Mouse (Mus musculus) bone marrow, adult 2 months (tissue): ENCODE data around the gene Tm7sf3.

Source experiments
- CTCF ChIP-seq: fragments of 200-500 bp; IDR thresholded peaks from 2 replicates; pipeline ENCODE4 v1.5.1; 2011; ENCODE audit warnings: low read length, control low read depth; ENCODE audit not compliant: control insufficient read depth, insufficient read depth
- POLR2A ChIP-seq: fragments of 200-500 bp; IDR thresholded peaks from 2 replicates; pipeline ENCODE4 v1.6.1; 2011; ENCODE audit warnings: low read depth, mild to moderate bottlenecking, control low read depth, low read length, borderline replicate concordance; ENCODE audit not compliant: control insufficient read depth

- TF ChIP-seq CTCF (no peak), POLR2A (no peak)
Observed at GRCm38 (mm10) chr6:146650013-146650412, 7.4 kb upstream of the Tm7sf3 start.
